Mouse (Mus musculus) testis, postnatal 14 days (tissue): ENCODE data around the gene Prex1.

Experiments
- DNase-seq: peaks from one replicate; pipeline ENCODE4 v3.0.0; 2021; ENCODE audit warnings: low spot score

Gene Prex1

DNA sequence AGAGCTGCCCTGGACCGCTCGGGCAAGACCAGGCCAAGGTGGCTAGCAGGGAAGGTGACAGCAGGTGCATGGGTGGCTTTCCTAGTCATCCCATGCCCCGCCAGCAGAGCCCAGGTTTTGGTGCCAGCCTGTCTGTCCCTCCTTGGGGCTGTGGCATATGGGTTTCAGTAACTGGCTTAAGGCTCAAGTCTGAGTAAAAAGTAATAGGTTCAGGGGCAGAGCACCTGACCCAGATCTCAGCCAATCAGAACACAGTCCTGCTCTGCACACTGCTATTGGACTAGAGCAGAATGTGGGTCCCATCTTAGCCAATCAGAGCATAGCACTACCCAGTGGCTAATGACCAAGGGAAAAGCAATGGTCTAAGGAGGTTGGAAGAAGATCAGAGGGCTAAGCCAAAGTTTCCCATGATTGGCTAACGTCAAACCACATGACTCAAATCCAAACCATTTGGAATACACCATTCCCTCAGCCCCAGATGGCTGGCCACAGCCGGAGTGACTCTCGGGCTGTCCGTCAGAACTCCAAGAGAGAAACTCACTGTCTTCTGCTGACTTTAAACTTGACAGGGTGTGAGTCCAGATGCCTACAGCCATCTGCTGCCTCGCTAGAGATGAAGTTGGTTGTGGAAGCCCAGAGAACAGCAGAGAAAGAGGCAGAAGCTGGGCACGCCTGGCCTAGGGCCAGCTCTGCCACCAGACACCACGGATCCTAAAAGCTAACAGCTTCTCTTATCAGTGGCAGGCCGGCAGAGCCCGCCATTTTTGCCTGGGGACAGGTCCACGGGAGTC, 80.9 kb downstream of the Prex1 start:
- peak; percentile 49 for DNase-seq

DNA sequence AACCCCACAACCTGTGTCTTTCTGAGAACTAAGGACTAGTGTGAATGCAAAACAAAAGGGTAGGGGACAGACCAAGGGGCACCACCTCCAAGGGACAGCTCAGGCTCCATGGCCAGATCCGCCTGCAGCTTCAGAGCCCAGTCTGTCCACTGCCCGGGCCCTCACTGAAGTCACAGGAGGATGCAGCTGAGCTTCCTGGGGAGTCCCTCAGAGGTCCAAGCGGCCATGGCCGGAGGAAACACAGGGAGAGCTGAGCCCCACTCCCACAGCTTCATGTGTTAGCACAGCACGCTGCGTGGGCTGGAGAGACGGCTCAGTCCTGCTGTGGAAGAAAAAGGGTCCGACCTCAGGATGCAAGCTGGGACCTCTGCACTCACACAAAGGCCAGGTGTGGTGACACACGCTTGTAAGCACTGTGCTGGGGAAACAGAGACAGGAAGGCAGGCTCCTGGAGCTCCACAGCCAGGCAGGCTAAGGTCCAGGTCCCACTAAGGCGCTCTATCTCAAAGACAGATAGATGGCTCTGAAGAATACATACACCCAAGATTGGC, 81.9 kb downstream of the Prex1 start:
- no peak for DNase-seq

GRCm38 (mm10) chr2:166631189-166631588, 82.4 kb downstream of the Prex1 start:
- DNase-seq: no peak

DNA sequence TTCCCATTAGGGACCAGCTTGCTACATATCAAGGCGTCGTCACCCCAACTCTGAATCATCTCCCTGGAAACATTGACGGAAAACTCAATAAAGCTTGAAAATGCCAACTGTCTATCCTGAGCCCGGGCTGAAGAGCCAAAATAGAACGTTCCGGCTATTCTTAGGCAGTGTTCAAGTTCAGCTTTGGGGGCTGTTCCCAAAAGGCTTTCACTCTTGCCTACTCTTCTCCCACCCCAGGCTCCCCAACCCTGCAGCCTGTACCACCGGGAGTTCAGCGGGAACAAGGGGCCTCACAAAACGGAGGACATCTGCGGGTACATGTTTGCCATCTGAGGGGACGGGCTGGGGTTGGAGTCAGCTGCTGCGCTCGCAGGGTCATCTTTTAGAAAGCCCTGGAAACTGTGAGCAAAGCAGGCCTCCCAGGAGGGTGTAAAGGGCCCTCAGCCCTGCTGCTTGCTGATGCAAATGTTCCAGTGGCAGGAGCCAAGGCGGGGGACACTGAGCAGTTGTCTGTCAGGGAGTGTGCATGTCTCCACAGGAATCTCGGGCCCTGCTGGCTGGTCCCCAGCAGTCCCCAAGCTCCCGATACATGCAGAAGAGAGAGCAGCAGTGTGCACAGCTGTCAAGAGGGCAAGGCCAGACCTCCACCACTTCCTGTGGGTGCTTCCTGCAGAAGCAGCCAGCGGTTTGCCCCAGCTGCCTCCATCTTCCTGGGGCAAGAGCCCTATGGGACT, 83.5 kb downstream of the Prex1 start:
- no peak for DNase-seq

DNA sequence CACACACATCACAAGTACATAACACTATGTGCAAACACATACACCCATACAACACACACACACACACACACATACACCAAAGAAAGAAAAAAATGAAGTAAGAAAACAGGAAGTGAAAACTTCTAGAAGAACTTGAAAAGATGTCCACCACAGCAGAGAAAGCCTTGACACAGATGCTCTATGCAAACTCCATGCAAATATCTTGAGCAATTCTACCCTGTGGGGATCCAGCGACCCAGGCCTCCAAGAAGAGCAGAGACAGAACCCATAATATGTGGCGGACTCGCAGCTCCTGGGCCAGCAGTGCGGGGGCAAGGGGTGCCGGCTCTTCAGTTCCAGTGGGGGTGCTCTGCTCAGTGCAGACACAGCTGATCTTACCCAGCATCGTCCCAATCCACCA, 86.1 kb downstream of the Prex1 start:
- no peak for DNase-seq

GRCm38 (mm10) chr2:166625219-166625618, 88.4 kb downstream of the Prex1 start:
- DNase-seq: no peak

DNA sequence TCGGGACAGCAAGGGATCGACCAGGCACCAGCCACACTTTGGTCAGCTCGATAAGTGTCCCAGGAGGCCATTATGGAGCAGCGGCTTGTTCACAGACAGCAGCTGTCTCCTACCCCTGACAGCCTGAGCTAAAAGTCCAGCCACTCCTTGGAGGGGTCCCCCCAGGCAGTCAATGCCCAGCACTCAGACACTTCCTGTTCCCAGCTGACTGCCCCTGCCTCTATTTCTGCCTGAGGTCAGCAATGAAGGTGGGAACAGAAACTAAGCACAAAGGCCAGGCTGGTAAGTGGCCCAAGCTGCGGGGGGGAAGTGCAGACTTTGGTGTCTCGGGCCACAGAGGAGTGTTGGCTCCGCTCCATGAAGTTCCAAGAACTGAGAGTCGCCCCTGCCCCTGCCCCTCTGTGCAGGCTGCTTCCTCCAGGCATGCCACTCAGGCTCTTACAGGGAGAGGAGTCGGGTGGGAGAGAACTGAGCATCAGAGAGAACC, 90.5 kb downstream of the Prex1 start:
- DNase-seq: no peak

- DNase-seq: no peak
These were observed 91.0 kb downstream of the Prex1 start for GRCm38 (mm10) chr2:166622590-166622989.

DNA sequence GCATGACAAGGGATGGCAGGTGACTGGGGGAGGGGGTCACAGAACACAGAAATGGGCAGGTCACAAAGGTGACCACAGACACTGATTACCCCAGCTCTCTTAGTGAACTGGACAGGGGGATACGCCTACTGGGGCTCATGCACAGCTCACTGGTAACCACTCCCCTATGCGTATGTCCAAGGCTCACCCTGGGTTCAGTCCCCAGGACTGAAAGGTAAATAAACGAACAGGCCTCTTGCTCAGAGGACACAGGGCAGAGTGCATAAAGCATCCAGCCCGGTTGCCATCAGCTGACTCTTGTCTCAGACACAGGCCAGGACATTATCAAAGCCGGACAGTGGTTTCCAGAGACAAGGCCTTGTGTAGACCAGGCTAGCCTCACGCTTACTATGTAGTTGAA, 91.6 kb downstream of the Prex1 start:
- no peak for DNase-seq

DNA sequence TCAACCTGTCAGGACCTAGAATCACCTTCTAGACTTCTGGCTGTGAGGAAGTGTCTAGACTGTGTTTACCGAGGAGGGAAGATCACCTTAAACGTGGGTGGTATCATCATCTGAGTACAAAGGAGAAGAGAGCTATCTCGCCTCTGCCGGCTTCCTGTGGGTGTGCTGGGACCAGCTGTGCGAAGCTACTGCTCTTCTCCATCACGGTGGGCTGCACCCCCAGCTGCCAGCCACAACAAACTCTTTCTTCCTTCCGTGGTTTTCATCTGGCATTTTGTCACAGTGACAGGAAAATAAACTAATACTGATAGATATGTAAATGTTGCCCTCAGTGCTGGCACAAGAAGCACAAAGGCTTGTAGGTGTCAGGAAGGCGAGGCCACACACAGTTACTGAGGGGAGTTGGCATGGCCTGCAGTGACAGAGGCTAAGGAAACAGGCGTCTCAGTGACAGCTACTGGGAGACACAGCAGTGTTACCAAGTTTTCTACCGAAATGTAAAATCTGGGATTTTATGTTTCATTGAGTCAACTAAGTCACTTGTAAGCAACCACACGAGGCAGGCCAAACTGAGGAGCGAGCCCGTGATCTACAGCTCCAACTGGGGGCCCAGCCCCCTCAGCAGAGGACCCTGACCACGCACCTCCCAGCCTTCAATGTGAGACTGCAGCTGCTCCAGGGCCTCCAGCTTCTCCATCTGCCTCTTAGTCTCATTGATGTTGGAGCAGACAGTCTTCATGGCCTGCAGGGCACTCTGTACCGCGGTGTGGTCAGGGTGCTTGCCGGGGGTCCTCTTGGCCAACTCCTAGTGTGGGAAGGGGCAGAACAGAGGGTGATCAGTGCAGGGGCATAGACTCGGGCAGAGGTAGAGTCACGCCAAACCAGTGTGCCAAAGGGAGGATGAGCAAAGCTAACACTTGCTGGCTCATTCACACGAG, 92.8 kb downstream of the Prex1 start:
- no peak for DNase-seq

- no peak for DNase-seq
These were observed 93.6 kb downstream of the Prex1 start for GRCm38 (mm10) chr2:166619906-166620490.

DNA sequence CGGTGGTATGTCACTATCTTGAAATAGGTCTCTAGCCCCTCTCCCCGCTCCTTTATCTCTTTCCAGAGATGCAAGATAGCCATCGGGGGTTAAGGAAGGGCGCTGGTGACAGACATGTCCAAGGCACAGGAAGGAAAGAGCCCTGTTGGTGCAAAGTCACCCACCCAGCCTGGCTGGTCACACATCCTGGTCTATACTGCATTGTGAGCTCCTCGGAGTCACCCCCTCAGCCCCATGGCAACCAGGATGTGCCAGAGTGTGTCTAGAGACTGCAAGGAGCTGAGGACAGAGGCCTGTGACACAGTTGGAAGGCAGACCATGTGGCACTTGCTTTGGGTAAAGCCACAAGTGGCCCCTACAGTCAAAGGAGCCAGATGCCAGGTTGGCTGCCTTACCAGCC, 94.4 kb downstream of the Prex1 start:
- DNase-seq: no peak

DNA sequence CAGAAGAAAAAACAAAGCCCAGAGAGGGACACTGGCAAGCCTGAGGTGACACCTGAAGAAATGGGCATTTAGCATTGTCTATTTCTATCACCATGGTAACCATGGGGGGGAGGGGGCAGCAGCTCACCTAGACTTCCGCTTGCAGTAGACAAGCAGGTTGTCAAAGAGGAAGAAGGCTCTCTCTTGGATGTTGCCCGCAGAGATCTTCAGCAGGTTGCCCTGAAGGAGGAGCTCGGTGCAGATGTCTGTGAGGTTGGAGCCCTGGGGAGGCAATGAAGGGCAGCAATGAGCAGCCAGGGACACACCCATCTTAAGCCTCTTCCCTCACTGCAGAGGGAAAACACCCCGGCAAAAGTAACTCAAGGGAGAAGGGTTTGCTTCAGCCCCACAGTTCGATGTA, 95.9 kb downstream of the Prex1 start:
- DNase-seq: no peak

GRCm38 (mm10) chr2:166615338-166616075, 98.1 kb downstream of the Prex1 start:
- no peak for DNase-seq

DNA sequence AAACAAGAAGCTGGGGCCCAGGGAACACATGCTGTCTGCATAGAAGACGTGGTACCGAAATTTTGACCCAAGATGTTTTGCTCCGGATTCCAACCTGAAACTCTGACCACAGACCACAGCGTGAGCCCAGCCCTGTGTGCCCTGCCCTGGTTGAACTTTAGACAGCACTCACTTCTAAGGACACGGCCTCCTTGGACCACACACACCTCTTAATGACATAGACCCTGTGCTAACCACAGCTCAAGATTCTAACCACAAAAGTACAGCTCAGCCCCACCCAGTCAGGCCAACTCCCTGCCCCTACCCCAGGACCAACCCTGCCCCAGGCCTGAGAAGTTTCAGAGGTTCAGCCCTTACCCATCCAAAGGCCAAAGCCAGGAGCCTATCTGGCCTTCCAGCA, 103.4 kb downstream of the Prex1 start:
- DNase-seq: no peak

DNA sequence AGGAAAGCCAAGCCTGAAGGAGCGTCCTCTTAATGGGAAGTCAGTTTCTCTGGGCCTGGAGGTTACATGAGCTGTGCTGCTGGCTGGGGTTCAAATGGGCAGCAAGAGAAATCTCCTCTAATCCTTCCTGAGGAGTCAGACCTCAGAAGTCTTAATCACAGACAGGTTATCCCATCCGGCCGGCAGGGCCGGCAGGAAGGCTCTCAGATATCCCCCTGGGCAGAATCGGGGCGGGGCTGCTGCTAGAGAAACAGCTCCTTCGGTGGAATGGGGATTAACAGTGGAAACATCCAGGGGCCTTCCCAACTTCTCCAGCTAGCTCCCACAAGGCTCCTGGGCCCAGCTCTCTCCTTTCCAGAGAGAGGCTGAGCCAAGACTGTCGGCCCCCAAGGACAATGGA, 105.1 kb downstream of the Prex1 start:
- DNase-seq: no peak

DNA sequence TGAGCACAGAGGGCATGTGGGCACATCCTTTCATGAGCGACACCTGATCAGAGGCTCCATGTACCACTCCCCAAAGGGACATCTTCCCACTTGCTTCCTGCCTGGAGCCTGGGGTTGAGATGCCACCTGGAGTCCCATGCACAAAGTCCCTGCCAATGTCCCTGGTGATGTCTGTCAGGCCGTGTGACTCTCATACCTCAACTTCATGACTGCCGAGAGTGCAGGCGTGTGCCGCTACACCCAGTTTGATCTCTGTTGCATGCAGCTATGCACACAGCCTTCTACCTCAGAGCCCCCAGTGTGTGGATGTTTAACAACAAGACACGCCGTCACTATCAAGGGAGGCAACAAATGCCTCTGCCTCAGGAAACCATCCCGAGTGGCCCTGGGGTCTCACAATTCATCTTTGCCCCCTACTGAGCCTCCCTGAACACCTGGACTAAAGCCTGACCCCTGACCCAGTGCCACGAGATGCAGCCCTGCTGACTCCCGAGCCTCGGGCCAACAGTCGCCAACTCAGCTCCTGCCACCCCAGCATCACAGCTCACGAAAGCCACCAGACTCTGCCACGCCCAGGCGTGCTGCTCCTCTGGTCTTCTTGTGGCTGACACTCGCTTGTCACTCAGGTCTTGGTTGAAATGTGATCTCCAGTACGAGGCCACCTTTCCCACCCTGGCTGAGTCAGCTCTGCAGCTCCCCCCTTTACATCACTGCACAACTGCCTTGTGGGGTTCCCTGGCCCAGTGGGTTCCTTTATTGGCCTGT, 107.0 kb downstream of the Prex1 start:
- no peak for DNase-seq

- no peak for DNase-seq
These were observed 107.6 kb downstream of the Prex1 start for GRCm38 (mm10) chr2:166606053-166606452.

DNA sequence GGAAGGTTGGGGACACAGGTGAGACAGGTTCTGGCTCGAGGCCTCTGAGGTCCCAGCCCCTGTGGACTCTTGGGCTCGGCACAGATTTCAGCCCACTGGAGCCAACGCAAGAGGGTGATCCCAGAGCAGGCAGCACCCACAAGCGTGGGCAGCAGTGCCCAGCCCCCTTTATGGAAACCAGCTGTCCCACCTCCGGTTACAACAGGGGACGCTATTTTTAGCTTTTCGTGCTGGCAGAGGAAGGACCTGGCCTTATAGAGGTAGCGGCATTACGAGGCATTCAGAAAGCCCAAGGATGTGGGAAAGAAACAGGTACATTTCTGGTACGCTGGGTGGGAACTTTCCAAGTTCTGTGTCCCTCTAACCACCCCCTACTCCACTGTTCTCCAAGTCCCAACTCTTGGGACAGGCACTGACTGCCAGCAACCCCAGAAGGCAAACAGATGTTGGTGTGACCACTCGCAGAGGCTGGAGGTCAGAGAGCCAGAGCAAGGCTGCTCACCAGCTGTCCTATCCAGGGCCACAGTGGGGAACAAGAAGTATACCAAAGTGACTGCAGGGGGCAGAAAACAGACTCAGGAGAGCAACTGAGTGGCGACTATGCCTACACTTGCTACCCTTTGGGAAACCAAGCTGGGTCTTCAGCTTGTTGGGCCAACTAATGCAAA, 108.3 kb downstream of the Prex1 start:
- DNase-seq: no peak

DNA sequence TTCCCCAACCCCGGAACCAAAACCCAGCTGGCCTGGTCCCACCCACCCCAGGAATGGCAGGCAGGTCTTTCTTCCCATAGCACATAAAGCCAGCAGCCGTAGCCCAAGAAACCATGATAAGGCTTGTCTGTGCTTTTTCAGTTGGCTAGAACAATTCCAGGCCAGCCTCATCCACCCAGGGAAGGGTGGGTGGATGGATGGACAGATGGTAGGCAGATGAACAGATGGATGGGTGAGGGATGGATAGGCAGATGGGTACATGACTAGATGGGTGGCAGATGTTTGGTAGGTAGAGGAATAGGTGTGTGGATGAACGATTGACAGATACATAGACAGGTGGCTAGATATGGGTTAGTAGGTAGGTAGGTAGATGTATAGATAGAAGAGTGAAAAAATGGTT, 110.7 kb downstream of the Prex1 start:
- DNase-seq: no peak
